Mouse (Mus musculus) ovary, postnatal 36 days (tissue): ENCODE results near the gene Qtrt1.
A peak's percentile ranks its signal among the peaks of the same experiment; 100 is the strongest.
"Not testable (repeated sequence)": the region's sequence is repeated elsewhere in the genome, so short reads cannot be mapped to it uniquely, and the experiment has no call there.

Experiments
- DNase-seq: peaks from one replicate; pipeline ENCODE4 v3.0.0; 2022; ENCODE audit warnings: low spot score, mixed read lengths

Gene Qtrt1

DNA sequence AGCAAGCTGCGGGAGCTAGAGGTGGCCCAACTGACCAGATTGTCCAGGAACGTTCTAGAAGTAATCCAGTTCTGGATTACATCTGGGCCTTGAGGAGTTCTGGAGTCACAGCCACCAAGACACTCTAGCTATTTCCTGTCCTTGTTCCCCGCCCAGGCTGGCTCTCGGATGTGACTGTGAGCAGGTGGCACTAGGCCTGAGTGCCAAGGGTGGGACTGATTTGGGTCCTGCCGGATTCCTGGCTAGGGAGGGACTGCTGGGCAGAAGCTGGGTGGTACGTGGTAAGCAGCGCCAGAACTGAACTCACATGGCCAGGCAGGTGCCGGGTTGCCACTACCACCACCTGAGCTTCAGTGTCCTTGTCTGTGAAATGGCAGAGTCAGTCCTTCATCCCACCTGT is 39.8 kb downstream of the Qtrt1 start:
- DNase-seq, result no peak

DNA sequence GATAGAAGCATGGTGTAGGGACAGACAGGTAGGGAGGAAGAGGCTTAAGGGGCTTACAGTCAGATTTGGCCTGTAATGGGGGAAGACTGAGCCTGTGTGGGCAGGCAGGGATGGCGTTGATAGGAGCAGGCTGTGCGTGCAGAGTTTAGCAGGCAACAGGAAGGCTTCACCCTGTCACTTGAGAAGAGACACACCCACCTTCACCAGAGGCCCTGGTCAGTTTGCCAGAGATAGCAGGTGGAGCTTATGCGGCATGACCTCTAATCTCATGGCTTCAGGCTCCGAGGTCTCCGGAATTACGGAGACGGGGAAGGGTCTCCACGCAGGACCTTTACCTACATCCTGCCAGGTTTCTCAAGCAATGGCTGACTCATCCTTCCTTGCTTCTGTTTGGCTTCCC is 40.2 kb downstream of the Qtrt1 start:
- no peak for DNase-seq

DNA sequence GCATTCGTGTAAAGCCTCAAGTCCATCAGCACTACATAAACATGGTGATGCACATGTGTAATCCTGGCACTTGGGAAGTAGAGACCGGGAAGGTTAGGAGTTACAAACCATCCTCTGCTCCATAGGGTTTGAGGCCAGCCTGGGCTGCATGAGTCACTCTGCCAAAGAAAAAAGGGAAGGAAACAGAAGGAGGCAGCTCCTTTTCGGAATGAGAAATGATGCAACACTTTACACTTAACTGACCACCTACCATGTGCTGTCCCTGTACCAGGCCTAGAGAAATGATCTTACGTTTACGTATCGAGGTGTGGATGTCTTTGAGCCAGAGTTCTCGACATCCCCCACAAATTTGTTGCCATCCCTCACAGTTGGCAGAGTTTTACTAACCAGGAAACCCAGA is 41.4 kb downstream of the Qtrt1 start:
- DNase-seq, result no peak

DNA sequence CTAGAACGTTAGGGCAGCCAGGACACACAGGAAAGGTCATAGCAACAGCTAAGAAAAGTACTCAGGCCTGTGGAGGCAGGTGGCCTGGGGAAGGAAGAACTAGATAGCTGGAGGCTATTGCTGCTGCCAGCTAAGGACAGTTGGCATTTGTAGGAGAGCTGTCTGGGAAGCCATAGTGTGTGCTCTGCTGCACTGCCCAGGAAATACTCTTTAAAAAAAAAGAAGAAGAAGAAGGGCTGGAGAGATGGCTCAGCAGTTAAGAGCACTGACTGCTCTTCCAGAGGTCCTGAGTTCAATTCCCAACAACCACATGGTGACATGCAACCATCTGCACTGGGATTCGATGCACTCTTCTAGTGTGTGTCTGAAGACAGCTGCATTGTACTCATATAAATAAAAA is 41.8 kb downstream of the Qtrt1 start:
- no peak for DNase-seq

DNA sequence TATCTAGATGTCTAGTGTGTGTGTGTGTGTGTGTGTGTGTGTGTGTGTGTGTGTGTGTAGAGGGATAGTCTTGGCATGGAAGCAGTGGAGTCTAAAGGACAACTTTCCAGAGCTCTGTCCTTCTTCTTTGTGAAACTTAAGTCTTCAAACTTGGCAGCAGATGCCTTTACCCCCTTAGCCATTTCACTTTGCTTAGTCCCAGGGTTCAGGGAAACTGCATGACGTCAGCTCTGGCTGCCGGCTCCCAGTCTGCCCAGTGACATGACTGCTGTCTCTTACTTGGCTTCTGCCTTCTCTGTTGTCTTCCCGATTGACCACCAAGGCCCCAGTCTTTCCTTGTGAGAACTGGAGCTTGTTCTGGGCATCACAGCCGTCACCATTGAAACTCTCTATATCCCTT is 42.9 kb downstream of the Qtrt1 start:
- DNase-seq, result no peak

DNA sequence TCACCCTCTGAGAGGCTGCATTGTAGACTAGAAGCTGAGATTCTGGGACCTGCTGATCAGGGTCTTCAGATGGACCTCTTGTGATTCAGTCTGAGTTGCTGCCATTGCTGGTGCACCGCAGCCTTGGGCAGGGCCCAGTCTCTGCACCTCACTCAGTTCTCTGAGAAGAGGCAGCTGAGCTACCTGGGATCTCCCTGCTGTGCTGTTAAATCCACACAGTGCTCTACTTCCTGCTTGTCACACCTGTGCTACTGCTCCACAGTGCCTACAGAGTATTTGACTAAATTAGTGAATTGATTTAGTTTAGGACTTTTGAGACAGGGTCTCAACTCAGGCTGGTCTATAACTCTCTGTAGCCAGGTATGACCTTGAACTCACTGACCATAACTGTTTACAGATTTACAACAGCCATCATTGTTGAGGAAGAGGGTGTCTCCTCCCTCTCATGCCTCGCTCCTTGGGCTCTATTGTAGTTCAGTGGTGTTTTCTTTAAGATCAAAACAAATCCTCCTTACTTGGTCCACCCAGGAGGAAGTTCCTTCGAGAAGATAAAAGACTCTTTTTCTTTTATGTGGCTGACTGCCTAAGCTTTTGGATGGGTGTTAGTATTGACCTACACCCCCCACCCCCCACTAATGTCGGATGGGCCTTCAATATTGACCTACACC is 43.6 kb downstream of the Qtrt1 start:
- DNase-seq, result no peak

DNA sequence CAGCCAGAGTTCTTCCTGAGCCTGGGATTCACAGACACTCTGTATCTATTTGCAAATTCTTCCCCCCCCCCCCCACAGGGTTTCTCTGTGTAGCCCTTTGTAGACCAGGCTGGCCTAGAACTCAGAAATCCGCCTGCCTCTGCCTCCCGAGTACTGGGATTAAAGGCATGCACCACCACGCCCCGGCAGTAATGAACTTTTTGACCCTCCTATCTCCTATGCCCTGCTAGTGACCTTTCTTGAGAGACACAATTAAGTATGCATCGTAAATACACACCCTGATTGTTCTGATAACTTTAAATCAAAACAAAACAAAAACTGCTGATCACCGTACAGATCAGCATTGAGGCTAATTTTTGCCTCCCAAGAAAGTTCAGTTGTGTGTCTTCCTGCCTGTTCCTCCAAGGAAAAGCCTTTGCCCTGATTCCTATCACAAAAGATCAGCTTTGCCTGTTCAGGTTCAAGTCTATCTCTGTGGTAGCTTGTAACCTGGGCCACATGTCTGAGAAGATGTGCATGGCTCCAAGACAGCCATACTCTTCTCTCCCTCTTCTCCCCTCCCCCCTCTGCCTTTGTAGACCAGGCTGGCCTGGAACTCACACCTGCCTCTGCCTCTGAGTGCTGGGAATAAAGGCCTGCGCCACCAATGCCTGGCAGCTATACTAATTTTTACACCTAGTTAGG is 44.8 kb downstream of the Qtrt1 start:
- no peak for DNase-seq

DNA sequence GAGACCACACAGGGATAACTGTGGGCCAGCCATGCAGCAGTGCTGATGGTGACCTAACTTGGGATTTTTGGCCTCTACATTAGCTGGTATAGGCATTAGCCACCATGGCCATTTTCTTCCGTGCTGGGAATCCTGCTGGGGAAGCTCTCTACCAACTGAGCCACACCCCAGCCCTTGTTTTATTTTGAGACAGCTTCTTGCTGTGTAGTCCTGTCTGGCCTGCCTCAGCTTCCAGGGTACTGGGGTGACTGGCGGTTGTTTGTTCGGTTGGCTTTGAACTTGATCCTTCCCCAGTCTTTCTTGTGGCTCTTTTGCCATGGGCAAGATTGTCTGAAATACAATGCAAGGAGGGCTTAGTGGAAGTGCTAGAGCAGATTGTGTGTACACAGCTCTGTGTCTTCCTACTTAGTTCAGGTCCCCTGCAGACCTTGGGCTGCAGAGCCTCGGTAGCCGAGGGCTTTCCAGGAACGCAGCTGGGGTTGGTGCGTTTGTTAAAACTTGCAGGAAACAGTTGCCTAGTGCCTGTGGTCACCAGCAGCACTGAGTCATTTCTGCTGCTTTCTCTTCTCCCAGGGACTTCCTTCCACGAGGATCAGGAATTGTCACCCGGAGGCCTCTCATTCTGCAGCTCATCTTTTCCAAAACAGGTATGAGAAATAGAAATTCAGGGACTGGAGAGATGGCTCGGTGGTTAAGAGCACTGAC is 45.4 kb downstream of the Qtrt1 start:
- DNase-seq, result no peak

DNA sequence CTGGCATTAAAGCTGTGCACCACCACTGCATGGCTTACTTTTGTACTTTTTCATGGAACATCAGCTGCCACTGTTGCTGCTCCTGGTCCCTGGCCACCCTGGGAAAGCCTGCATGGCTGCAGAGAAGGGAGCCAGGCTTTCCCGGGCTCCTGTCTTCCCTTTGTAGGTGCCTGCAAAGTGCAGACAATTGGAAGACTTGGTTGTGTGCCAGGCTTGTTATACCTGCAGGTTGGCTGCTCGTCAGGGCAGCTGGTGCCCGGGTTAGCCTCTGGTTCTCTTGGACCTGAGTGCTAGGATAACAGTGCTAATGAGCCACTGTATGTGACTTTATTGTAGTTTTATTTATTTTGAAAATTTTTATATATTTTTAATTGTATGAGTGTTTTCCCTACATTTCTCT is 47.2 kb downstream of the Qtrt1 start:
- no peak for DNase-seq

DNA sequence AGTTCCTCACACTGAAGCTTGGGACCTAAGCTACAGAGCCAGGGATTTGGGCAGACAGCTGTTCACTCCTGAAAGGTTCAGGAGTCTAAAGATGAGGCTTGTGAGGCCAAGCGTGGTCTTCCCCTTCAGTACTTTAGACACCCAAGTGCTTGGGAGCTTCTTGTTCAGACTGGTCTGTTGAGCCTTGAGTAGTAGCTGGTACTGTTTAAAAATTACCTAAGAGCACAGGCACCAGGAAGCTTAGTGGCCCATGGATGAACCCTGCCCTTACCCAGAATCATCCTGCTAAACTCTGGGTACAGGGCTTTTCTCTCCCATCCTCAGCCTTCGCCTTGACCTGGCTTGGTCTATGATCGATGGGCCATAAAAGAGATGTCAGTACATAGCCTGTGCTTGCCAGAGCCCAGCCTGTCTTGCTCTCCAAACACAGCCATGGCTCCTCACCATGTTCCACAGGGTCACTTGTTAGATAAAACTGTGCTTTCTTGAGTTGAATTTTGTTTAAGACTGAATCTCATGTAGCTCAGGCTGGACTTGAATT is 48.8 kb downstream of the Qtrt1 start:
- no peak for DNase-seq

DNA sequence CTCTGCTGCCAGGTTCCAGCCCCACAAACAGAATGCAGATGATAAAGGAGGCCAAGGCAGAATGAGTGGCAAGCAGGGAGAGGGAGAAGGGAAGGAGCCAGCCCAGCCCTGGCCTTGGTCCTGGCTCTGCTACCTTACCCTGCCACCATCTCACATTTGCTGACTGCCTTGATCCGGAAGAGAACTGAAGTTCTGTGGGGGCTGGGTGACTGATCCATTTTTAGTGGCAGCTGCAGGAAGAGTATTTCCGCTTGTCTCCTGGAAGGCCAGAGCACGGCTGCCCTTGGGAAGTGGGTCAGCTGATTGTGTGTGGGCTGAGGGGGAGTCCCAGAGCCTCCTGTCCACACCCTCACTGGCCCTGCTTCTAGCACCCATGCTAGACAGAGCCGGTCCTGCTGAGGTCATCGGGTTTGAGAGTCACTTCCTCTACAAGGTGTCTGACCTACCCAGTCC is 51.5 kb downstream of the Qtrt1 start:
- DNase-seq, result peak; percentile 52

DNA sequence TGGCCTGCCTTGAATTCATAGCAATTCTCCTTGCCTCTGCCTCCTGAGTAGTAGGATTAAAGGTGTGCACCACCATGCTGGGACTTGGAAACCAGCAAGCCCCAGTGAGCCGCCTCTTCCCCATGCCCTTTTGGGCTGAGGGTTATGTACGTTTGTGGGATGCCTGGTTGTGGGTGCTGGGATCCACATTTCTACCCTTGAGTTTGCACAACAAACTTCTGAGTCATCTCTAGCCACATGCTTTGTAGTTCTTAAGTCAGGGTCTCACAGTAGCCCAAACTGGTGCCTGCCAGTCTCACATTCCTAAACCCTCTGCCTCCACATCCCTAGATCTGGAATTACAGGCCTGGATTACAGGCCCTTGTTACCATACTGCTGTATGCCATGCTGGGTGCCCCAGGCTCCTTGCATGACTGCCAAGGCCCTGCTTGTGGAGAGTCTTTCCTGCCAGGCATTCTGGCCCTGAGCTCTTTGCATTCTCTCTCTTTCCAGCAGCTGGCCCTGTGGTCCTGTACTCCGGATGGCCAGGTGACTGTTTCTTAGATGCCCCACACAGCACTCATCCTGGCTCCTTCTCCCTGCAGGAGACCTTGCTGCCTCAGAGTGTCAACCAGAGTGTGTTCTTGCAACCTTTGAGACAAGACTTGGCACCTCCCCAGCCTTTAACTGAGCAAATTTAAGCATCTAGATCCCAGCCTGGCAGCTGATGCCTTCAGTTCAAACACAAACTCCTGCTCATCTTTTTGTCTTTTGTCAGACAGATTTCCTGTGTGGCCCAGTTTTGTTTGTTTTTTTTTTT is 52.3 kb downstream of the Qtrt1 start:
- no peak for DNase-seq

DNA sequence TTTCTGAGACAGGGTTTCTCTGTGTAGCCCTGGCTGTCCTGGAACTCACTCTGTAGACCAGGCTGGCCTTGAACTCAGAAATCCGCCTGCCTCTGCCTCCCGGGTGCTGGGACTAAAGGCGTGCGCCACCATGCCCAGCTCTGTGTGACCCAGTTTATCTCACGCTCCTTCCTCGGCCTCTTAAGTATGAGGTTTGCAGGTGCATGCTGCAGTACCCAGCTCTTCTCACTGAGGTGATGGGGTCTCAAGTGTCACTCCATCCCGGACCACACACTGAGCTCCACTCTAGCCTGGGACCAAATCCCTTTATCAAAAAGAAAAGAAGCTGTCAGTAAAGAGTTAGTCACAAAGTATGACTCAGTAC is 52.9 kb downstream of the Qtrt1 start:
- not testable (repeated sequence) for DNase-seq

DNA sequence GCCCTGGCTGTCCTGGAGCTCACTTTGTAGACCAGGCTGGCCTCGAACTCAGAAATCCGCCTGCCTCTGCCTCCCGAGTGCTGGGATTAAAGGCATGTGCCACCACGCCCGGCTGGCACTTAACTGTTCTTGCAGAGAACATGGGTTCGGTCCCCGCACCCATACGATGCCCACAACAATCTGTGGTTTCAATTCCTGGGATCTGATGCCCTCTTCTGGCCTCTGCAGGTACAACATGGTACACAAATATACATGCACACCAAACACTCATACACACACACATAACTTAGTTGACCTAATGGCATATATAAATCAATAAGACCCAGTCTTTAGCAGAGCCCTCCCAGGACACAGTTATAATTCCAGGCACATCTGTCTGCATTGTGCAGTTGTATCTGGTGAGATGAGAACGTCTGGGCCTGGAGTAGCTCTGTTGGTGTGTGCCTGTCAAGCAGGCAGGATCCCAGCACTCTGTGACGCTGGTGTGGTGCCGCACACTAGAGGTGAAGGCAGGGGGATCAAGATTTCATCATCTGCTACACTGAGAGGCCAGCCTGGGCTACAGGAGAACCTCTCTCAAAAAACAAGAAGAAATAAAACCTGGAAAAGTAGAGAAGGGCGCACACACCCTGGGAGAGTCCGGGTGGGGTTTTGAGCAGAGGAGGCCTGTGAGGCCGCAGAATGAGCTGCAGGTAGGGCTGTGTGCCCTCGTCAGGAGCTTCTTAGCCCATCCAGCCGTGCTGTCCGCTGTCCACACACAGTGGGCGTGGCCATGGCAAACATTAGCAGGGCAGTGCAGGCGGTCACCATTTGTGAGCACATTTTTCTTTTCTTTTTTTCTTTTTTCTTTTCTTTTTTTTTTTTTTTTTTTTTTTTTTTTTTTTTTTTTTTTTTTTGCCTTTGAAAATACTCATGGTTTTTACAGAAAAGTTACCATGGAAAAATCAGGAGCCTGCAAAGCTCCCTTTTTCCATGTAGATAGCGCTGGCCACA is 57.7 kb downstream of the Qtrt1 start:
- DNase-seq, result peak; percentile 29
